Mouse (Mus musculus) hindbrain, embryonic 15.5 days (tissue): ENCODE measurements around the gene Socs4. TPM values are rescaled to one million over a fixed set of nuclear protein-coding genes. Genes with fewer than 3 reads are reported as not detected.

Experiments
- ATAC-seq: fragments of 200-750 bp; cut with Nextera tagmentation; 2 replicates; pipeline ENCODE4 v1.8.0; 2017; ENCODE audit warnings: low read depth, moderate number of reproducible peaks, moderate TSS enrichment; ENCODE audit not compliant: low FRiP score
- H3K27ac ChIP-seq: fragments of 300-500 bp; sonication (generic); replicated peaks from 2 replicates; pipeline ENCODE4 v1.5.1; 2015; ENCODE audit warnings: mild to moderate bottlenecking, inconsistent platforms
- H3K27me3 ChIP-seq: fragments of 300-500 bp; sonication (generic); 2 replicates; pipeline ENCODE4 v1.6.1; 2015; ENCODE audit warnings: control low read depth, inconsistent platforms
- H3K36me3 ChIP-seq: fragments of 300-500 bp; sonication (generic); 2 replicates; pipeline ENCODE4 v1.6.1; 2015; ENCODE audit warnings: control low read depth, inconsistent platforms
- H3K4me1 ChIP-seq: fragments of 300-500 bp; sonication (generic); replicated peaks from 2 replicates; pipeline ENCODE4 v1.6.1; 2015; ENCODE audit warnings: control low read depth, inconsistent platforms
- H3K4me2 ChIP-seq: fragments of 300-500 bp; sonication (generic); 2 replicates; pipeline ENCODE4 v1.6.1; 2015; ENCODE audit warnings: moderate library complexity, mild to moderate bottlenecking, inconsistent platforms
- H3K4me3 ChIP-seq: fragments of 300-500 bp; sonication (generic); 2 replicates; pipeline ENCODE4 v1.5.1; 2015; ENCODE audit warnings: mild to moderate bottlenecking, inconsistent platforms
- H3K9ac ChIP-seq: fragments of 300-500 bp; sonication (generic); 2 replicates; pipeline ENCODE4 v1.6.1; 2015; ENCODE audit warnings: inconsistent platforms
- H3K9me3 ChIP-seq: fragments of 300-500 bp; sonication (generic); 2 replicates; pipeline ENCODE4 v1.6.1; 2016; ENCODE audit warnings: control low read depth, inconsistent platforms
- WGBS: fragments of 180-500 bp; shearing (Covaris S2); methylation state at CpG from one replicate; pipeline ENCODE4 v1.1.7; 2015; 5-methylcytosine and 5-hydroxymethylcytosine counted together
- polyA plus RNA-seq: library from polyadenylated mRNA; unstranded; fragments of >200 nt; fragmentation: Nextera tagmentation; extraction: Ambion mirVana; gene quantifications from 2 replicates; pipeline ENCODE4 v1.2.1, GENCODE M21; 2015

Gene Socs4
- polyA plus RNA-seq, result 2.3 and 2.4 TPM in 2 replicates

DNA sequence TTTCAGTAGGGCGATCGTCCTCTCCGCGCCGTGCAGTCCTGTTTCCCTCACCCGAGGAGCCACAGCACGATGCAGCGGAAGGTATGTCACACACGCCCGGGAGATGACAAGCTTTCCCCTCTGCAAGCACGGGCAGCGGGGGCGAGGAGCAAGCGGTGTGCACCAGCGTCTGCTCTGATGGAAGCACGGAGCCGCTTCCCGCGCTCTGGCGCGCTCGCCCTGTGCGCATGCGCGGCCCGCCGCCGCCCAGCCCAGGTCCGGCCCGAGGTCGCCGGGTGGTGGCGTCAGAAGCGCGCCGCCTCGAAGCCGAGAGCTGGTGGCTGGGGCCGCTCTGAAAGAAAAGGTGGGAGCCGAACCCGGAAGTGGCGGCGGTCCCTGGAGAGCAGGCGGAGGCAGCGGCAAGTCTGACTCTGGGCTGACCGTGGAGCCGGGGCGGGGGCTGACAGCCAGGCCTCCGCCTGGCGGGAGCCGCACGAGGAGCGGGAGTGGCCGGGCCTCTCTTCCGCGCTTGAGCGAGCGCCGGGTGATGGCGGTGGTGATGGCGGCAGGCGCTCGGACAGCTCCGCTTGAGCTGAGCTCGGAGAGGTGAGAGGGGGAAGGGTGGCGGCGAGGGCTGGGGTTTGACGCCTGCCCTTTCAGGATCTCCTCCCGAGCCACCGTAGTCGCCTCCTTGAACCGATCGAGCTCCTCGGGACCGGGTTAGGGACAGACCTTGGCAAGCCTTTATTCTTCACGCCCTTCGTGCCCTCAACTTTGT lies at the start of gene Socs4, which contains the start of gene Wdhd1:
Socs4 (plus strand) TSS at position 295 of the 757 bp plus-strand sequence.
Wdhd1 (minus strand) TSS at position 221 of the 757 bp plus-strand sequence.
- ATAC-seq, result peak; percentile 97

DNA sequence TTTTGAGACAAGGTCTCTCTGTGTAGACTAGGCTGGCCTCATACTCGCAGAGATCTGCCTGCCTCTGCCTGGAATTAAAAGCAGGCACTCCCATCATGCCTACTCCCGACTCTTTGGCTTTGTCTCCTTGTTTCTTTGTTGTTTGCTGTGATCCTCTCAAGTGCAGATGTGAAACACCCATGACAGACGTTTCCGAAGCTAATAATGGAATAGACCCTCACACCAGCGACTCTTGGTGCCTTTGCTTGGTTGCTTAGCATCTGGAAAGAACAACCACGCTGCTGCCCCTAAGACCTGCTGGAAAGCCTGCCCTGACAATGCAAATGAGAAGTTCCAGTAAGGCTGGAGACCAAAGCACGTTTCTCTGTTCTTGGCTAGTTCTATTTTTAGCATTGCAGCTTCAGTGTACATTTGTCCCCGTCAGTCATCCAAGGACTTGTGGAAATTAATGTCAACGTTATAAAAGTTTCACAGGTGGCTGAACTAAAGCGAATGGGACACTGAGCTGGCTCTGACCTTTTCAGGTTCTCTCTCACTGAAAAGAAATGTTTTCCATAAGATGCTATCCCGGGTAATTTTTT lies 46.8 kb upstream of the Socs4 start:
- ATAC-seq, result no peak
- H3K27me3 ChIP-seq, result no peaks in the 10 kb centered on the region
- 80% methylated on average over 11 of the region's 11 CpGs for WGBS
- H3K4me1 ChIP-seq, result no peaks in the 10 kb centered on the region
- no peak overlapping the region for H3K4me3 ChIP-seq
- no peaks in the 10 kb centered on the region for H3K36me3 ChIP-seq
- no peak overlapping the region for H3K27ac ChIP-seq
- no peak overlapping the region for H3K4me2 ChIP-seq
- H3K9ac ChIP-seq, result no peak overlapping the region
- H3K9me3 ChIP-seq, result no peaks in the 10 kb centered on the region

More for the DNA sequence above, at the start of gene Socs4, which contains the start of gene Wdhd1:
- H3K4me3 ChIP-seq, result peak within 1 kb of the TSS; percentile 71
- peak within 1 kb of the TSS; percentile 76 for H3K4me2 ChIP-seq
- peaks cover 4% of the 10 kb centered on the region; the same call in 1 of the 2 replicates for H3K36me3 ChIP-seq
- H3K9me3 ChIP-seq, result no peaks in the 10 kb centered on the region
- H3K27me3 ChIP-seq, result no peaks in the 10 kb centered on the region
- H3K9ac ChIP-seq, result peak within 1 kb of the TSS; percentile 83
- H3K4me1 ChIP-seq, result peaks cover 25% of the 10 kb centered on the region
- under 1% methylated on average over 70 of the region's 77 CpGs for whole genome bisulfite sequencing
- peak within 1 kb of the TSS; percentile 93 for H3K27ac ChIP-seq

DNA sequence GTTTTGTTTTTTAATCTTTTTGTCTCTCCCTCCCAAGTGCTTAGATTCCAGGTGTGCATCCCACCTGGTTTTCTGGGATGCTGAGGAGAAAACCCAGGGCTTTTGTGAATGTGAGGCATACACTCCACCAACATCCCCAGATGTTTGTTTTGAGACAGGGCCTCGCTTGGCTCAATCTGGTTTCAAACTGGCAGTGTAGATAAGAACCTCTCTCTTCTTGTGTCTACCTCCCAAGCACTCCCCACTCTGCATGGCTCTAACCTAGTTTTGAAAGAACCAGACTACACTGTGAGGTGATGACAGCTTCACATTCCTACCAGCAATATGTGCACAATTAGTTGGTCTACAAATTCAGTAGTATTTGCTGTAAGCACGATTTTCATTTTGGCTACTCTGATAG lies 43.1 kb upstream of the Socs4 start:
- Histone ChIP-seq H3K9me3 (no peaks in the 10 kb centered on the region), H3K4me3 (no peak overlapping the region)
- no peak for ATAC-seq

DNA sequence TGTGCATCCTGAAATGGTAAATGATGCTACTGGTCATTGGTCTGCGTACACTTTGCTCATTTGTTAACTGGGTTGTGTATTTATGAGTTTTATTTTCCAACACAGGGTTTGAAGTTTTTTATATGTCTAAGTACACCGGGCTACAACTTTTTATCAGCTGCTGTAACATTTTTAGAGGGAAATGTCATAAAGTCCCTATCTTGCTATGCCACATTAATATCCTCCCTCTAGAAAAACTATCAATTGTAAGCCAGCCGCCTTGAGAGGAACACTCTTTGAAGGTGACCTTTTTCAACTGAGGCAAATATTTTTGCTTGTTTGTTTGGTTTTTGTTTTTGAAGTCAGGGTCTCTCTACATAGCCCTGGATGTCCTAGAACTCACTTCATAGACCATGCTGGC lies 42.7 kb upstream of the Socs4 start:
- Histone ChIP-seq H3K36me3 (no peaks in the 10 kb centered on the region), H3K4me1 (no peaks in the 10 kb centered on the region), H3K9me3 (no peaks in the 10 kb centered on the region), H3K4me3 (no peak overlapping the region), H3K27ac (no peak overlapping the region), H3K9ac (no peak overlapping the region), H3K4me2 (no peak overlapping the region), H3K27me3 (no peaks in the 10 kb centered on the region)
- WGBS, result 97% methylated on average over 3 of the region's 3 CpGs
- no peak for ATAC-seq

More for the DNA sequence above, 43.1 kb upstream of the Socs4 start:
- WGBS, result 83% methylated on average over 2 of the region's 2 CpGs
- no peaks in the 10 kb centered on the region for H3K36me3 ChIP-seq
- H3K4me1 ChIP-seq, result no peaks in the 10 kb centered on the region
- H3K9ac ChIP-seq, result no peak overlapping the region
- no peaks in the 10 kb centered on the region for H3K27me3 ChIP-seq
- no peak overlapping the region for H3K27ac ChIP-seq
- no peak overlapping the region for H3K4me2 ChIP-seq

DNA sequence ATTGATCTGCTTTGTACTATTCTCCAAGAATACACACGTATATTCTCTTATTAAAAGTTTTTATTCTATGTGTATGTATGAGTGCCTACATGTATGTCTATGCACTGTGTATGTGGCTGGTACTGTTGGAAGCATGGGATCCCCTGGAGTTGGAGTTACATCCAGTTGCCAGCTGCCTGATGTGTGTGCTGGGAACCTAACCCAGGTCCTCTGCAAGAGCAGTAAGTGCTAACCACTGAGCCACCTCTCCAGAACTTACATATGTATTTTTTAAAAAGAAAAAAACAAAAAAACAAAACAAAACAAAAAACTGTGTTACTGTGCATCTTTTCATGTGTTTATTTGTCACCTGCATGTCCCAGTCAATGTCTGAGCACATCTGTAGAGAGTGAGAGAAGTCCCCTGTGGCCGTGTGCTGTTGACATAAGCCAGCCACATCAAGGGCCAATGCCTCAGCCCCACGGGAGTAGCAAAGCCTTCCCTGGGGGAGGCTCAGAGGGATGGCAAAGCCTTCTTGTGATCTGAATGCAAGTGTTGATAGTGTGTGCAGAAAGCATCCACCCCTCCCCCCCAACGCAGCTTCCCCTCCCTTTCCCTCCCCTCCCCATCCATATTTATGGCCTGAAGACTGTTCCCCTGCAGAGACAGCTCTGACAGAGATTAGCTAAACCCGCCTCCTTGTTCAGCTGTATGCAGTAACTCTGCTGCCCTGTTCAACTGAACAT lies 42.0 kb upstream of the Socs4 start:
- no peak overlapping the region for H3K4me2 ChIP-seq
- no peak overlapping the region for H3K9ac ChIP-seq
- H3K36me3 ChIP-seq, result no peaks in the 10 kb centered on the region
- H3K27me3 ChIP-seq, result no peaks in the 10 kb centered on the region
- H3K4me3 ChIP-seq, result no peak overlapping the region
- no peak for ATAC-seq
- no peaks in the 10 kb centered on the region for H3K4me1 ChIP-seq
- WGBS, result 70% methylated on average over 5 of the region's 5 CpGs
- H3K27ac ChIP-seq, result no peak overlapping the region
- no peaks in the 10 kb centered on the region for H3K9me3 ChIP-seq

DNA sequence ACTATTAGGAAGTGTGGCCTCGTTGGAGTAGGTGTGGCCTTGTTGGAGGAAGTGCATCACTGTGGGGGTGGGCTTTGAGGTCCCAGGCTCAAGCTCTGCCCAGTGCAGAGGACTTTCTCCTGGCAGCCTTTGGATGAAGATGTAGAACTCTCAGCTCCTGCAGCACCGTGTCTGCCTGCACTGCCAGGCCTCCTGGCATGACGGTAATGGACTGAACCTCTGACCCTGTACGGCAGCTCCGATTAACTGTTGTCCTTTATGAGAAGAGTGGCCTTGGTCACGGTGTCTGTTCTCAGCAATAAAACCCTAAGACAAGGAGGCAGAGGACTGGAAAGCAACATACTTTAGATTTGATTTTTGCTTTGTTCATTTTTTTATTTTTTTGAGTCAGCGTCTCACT lies 40.2 kb upstream of the Socs4 start:
- H3K4me1 ChIP-seq, result no peaks in the 10 kb centered on the region
- ATAC-seq, result no peak
- 93% methylated on average over 7 of the region's 7 CpGs for WGBS
- no peaks in the 10 kb centered on the region for H3K27me3 ChIP-seq
- peaks cover 4% of the 10 kb centered on the region; the same call in 1 of the 2 replicates for H3K36me3 ChIP-seq
- no peak overlapping the region for H3K4me2 ChIP-seq
- H3K4me3 ChIP-seq, result no peak overlapping the region
- no peaks in the 10 kb centered on the region for H3K9me3 ChIP-seq
- no peak overlapping the region for H3K27ac ChIP-seq
- H3K9ac ChIP-seq, result no peak overlapping the region

DNA sequence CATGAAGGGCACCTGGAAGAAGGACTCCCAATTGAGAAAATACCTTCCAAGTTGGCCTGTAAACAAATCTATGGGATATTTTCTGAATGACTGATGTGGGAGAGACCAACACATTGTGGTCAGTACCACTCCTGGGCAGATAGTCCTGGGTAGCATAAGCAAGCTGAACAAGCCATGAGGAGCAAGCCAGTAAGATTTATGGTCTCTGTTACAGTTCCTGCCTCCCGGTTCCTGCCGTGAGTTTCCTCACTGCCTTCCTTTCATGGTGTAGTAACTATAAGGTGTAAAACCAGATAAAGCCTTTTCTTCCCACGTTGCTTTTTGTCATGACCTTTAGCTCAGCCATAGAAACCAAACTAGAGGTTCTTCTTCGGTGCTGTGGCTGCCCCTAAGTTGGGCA lies 39.4 kb upstream of the Socs4 start:
- WGBS, result 91% methylated on average over 4 of the region's 4 CpGs
- H3K9ac ChIP-seq, result no peak overlapping the region
- ATAC-seq, result no peak
- no peak overlapping the region for H3K4me2 ChIP-seq
- no peaks in the 10 kb centered on the region for H3K27me3 ChIP-seq
- H3K27ac ChIP-seq, result no peak overlapping the region
- peaks cover 4% of the 10 kb centered on the region; the same call in 1 of the 2 replicates for H3K36me3 ChIP-seq
- no peaks in the 10 kb centered on the region for H3K9me3 ChIP-seq
- H3K4me1 ChIP-seq, result no peaks in the 10 kb centered on the region
- no peak overlapping the region for H3K4me3 ChIP-seq

DNA sequence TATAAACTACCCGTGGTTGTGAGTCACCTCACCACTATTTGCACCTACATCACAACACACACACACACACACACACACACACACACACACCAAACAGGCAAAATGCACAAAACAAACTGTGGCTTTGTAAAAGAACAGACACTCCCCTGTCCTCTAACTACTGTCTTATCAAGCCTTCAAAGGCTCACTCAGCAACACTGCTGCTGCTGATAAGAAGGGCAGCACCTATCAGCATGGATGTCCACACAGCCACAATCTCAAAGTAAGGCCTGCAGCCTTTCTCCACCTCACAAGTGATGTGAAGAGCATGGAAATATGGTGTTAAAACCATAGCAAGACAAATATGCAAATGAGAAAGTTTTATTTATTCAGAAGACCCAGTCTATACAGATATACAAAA lies 36.1 kb upstream of the Socs4 start:
- 88% methylated on average over 1 of the region's 1 CpGs for WGBS
- H3K9ac ChIP-seq, result no peak overlapping the region
- H3K4me2 ChIP-seq, result no peak overlapping the region
- H3K9me3 ChIP-seq, result no peaks in the 10 kb centered on the region
- no peak for ATAC-seq
- peaks cover 23% of the 10 kb centered on the region for H3K36me3 ChIP-seq
- no peak overlapping the region for H3K27ac ChIP-seq
- H3K4me3 ChIP-seq, result no peak overlapping the region
- no peaks in the 10 kb centered on the region for H3K27me3 ChIP-seq
- no peaks in the 10 kb centered on the region for H3K4me1 ChIP-seq

DNA sequence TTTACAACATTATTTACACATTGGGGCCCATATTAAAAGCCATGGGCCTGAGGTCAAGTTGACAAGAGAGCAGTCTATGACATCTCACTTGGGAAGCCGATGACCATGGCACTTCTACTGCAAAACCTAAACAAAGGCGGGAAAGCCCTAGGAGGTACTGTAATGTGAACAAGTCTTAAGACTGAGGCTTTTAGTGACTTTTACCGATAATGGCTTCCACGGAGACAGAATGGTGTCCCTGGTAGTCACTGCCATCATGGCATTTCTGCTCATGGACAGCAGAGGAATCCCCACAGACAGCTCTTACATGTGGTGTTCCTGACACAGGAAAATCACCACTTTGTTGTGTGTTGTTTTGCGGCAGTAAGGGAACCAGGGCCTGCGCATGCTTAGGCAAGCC lies 35.7 kb upstream of the Socs4 start:
- no peak for ATAC-seq
- WGBS, result 93% methylated on average over 6 of the region's 6 CpGs
- no peaks in the 10 kb centered on the region for H3K4me1 ChIP-seq

DNA sequence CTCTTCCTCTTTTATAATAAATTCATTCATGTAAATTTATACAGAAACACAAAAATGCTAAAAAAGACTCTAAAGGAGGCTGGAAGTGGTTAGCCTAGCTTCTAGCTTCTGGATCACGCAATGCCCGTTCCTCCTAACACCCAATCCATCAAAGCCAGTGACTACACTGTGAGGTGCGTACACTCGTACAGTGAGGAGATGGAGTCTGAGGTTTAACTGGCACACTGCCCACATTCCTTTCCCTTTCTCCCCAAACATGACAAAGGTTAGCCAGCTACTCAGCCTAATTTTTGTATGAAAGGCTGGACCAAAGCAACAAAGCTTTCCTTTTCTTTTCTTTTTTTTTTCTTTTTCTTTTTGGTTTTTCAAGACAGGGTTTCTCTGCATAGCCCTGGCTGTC lies 34.0 kb upstream of the Socs4 start:
- no peak for ATAC-seq
- H3K27ac ChIP-seq, result no peak overlapping the region
- H3K4me1 ChIP-seq, result no peaks in the 10 kb centered on the region
- H3K27me3 ChIP-seq, result no peaks in the 10 kb centered on the region
- no peak overlapping the region for H3K9ac ChIP-seq
- no peaks in the 10 kb centered on the region for H3K9me3 ChIP-seq
- H3K4me3 ChIP-seq, result no peak overlapping the region
- WGBS, result 68% methylated on average over 4 of the region's 4 CpGs
- H3K36me3 ChIP-seq, result peaks cover 44% of the 10 kb centered on the region
- no peak overlapping the region for H3K4me2 ChIP-seq

More for the DNA sequence above, 35.7 kb upstream of the Socs4 start:
- Histone ChIP-seq H3K27ac (no peak overlapping the region), H3K4me2 (no peak overlapping the region), H3K36me3 (peaks cover 28% of the 10 kb centered on the region), H3K9ac (no peak overlapping the region), H3K4me3 (no peak overlapping the region), H3K9me3 (no peaks in the 10 kb centered on the region), H3K27me3 (no peaks in the 10 kb centered on the region)

DNA sequence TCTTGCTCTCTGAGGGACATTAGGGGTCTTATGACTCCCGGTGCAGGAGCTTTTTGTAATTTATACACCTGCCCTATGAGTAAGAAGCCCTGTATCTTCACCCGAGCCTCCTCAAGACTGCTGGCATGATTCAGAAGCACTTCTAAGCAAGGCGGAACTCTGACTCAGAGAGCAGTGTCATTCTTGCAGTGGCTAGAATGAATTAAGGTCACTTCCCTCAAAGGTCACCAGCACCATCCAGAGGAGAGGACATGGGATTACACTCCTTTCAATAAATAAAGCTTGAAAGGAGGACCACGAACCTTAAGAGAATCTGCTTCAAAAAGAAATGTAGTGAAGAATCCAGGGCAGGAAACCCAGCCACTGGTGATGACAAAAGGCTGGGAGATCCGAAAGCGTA lies 26.9 kb upstream of the Socs4 start:
- Histone ChIP-seq H3K4me3 (no peak overlapping the region), H3K27ac (no peak overlapping the region), H3K27me3 (no peaks in the 10 kb centered on the region), H3K9ac (no peak overlapping the region), H3K4me2 (no peak overlapping the region), H3K4me1 (no peaks in the 10 kb centered on the region), H3K36me3 (peaks cover 37% of the 10 kb centered on the region), H3K9me3 (no peaks in the 10 kb centered on the region)
- ATAC-seq, result no peak
- 88% methylated on average over 6 of the region's 6 CpGs for WGBS

DNA sequence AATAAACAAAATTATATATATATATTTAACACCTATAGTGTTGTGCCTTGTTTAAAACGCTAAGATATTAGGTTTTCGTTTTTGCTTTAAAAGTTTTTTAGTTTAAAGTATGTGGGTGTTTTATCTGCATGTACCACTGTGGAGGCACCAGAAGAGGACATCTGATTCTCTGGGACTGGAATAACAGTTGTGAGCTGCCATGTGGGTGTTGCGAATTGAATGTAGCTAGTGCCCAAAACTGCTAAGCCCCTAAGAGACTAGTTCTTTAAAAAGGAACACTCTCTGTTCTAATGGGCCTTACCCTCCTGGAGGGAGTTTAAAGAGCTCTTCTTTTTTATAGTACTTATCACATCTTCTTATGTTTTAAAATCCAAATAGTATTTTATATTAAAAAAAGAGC lies 11.9 kb upstream of the Socs4 start:
- WGBS, result 96% methylated on average over 3 of the region's 3 CpGs

More for the DNA sequence above, 11.9 kb upstream of the Socs4 start:
- no peak overlapping the region for H3K4me2 ChIP-seq
- ATAC-seq, result no peak
- no peaks in the 10 kb centered on the region for H3K9me3 ChIP-seq
- peaks cover 48% of the 10 kb centered on the region for H3K36me3 ChIP-seq
- H3K27ac ChIP-seq, result no peak overlapping the region
- no peaks in the 10 kb centered on the region for H3K27me3 ChIP-seq
- no peaks in the 10 kb centered on the region for H3K4me1 ChIP-seq
- no peak overlapping the region for H3K4me3 ChIP-seq
- no peak overlapping the region for H3K9ac ChIP-seq
